Mouse (Mus musculus) cerebellum, adult 2 months (tissue): ENCODE measurements at regions not wholly inside any gene's neighbourhood (a gene's known extent, or its start where the extent isn't known, plus 50 kb on each side); places are given as distances from the start of the nearest gene placed in this dataset.

Experiments used
- CTCF ChIP-seq: fragments of 200-500 bp; IDR thresholded peaks from 2 replicates; pipeline ENCODE4 v1.5.1; 2011; ENCODE audit warnings: low read depth, mild to moderate bottlenecking, control low read depth, low read length, moderate library complexity, borderline replicate concordance; ENCODE audit not compliant: insufficient read depth
- POLR2A ChIP-seq: fragments of 200-500 bp; IDR thresholded peaks from 2 replicates; pipeline ENCODE4 v1.6.1; 2011; ENCODE audit warnings: low read length, control low read depth, borderline replicate concordance; ENCODE audit not compliant: insufficient read depth

GRCm38 (mm10) chr16:31570311-31571139 lies 92.7 kb upstream of the Dlg1 start:
- TF ChIP-seq CTCF (no peak), POLR2A (0 out of 2 replicates have a peak, but pooled peaks have one; percentile 17)
